Mouse (Mus musculus): Measurements from ENCODE around the gene Yy1. TPM values are rescaled to one million over a fixed set of nuclear protein-coding genes. Genes with fewer than 3 reads are reported as not detected.

Gene Yy1
- total RNA-seq, 2 experiments from 2014 or later: 47.6 to 48.6 TPM

DNA sequence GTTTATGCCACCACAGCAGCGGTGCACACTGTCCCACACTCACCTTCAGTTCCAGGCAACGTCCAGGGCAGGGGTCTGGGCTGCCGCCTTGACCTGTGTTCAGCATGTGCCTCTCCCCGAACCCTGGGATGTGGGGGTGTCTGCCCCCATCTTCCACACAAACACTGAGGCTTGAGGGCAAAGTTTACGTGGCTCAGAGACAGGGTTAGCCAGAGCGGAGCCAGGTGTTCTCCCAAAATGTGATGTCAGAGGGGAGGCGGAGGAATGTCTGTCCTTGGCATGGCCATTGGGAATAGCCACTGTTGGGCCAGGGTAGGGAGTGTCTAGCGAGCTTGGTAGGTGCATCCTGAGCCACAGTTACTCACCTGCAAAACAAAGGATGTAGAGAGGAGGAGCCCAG is 60.0 kb downstream of the Yy1 start:
- no peak for DNase-seq (ENCODE audit: low spot score in 2 of 2)

DNA sequence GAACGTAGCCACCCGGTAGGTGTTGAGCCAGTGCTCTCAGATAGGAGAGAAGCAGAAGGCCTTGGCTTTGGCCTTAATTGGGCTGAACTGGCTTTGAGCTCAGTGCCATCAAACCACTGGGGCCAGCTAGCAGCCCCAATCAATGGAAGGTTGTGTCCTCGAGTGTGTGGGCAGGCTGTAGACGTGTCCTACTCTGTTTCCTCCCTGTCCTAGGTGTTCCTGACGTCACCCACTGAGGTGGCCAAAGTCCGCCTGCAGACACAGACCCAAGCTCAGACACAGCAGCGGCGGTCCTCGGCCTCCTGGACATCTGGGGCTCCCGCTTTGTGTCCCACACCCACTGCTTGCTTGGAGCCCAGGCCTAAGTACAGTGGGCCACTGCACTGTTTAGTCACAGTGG is 62.3 kb downstream of the Yy1 start:
- DNase-seq (ENCODE audit: low spot score in 2 of 2): no peak

DNA sequence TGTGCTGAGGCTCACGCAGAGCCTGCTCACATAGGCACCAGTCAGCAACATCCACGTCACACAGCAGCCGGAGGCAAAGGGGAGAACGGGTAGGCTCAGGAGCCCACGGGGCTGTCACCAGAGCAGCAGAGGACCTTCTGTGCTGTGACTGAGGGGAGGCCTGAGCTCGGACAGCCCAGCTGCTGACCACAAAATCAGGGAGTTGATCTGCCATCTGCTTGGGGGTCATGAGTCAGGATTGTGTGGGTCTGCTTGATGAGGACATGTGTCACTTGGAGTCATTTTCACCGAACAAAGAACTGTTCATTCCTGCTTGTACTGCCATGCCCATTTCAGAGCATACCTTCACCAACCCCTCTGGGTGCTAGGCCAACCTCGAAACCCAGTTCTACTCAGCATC is 63.4 kb downstream of the Yy1 start:
- DNase-seq (ENCODE audit: low spot score in 2 of 2): no peak

DNA sequence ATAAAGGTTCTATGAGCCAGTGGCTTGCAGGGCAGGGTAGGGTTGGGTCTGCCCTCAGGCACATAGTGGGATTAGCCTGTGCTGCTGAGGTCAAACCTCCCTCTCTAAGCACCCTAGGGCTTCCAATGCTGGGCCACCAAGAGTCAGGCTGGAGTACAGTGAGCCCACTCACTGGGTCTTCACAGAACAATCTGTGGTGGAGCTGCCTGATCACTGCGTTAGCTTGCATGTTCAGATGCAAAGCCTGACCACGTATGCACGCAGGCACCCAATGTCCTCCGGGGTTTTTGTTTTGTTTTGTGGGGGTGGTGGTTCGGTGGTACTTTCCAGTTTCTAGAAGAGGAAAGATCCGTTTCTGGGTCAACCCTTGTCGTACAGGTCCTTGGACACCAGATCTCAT is 64.3 kb downstream of the Yy1 start:
- DNase-seq (ENCODE audit: low spot score in 2 of 2): no peak

DNA sequence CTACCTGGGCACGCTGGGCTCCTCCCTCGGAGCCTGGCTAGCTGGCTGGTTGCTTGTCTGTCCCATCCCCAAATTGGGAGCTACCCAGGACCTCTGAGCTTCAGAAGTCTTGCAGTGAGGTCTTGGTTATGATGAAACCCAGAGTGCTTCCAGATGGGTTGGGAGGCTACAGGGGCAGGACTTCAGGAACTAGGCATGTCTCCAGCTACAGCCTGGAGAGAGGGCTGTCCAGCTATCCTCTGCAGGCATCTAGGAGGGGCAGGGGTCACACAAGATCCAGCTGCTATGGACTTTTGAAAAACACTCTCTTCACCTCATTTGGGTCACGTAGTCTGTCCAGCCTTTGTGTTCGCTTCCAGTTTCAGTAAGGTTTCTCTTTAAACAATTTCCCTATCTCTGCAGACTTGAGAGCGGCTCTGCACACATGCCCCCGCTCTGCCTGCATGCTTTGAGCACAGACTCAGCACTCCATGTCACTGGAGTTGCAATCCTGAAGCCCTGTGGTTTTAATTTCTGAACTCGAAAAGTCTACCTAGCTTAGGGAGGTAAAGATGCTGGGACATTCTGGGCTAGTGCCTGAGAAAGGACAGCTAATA is 64.9 kb downstream of the Yy1 start:
- DNase-seq (ENCODE audit: low spot score in 2 of 2): no peak

DNA sequence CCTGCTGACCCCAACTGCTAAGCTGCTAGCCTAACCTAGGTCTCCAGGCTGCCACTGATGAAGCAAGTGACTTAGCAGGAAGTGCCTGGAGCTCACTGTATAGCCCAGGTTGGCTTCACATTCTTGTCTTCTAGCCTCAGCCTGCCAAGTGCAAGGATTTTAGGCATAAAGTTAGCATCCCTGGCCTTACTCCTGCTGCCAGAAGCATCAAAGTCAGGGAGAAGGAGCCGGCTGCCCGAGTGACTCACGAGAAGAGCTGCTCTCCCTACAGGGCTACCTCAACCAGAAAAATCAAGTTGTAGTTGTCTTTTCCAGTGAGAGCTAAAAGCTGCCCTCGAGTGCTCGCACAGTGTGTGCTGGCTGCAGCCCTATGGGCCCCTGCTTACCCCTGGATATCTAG is 65.7 kb downstream of the Yy1 start:
- no peak for DNase-seq (ENCODE audit: low spot score in 2 of 2)

DNA sequence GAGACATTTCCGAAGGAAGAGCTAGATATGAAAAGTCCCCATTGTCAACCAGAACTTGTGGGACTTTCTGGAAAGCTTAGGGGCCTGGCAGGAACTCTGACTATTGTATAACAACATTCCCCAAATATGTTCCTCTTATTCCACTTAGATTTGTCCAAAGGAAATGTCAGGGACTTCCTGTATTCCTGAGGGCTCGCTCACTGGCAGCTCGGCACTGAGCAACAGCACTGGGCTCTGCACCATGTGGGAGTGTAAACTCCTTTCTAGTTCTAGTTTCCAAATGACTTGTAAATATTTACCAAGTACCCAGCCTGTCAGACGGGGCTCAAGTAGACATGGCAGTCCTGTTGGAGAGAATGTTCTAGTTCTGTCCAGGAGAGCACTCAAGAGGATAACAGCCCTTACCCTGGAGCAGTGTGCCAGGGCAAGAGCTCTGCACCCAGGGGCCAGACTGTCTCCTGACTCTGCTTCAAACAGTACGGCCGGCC is 72.3 kb downstream of the Yy1 start:
- DNase-seq (ENCODE audit: low spot score in 2 of 2): no peak

DNA sequence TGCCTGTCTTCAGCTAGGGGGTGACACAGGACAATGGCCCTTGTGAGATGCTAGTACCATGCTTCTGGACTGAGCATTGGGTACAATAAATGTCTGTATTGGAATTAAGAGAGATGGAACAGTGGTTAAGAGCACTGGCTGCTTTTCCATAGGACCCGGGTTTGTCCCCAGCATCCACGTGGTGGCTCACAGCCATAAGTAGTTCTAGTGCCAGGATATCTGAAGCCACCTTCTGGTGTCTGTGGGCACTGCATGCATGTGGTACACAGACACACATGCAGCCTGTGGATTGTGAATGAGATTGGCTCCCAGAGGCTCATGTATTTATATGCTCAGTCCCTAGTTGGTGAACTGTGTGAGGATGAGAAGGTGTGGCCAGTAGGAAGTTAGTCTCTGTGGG is 76.8 kb downstream of the Yy1 start:
- DNase-seq (ENCODE audit: low spot score in 2 of 2): no peak

Small RNAs within 50 kb of the gene (microRNA-seq; reads per million reads assigned to microRNA genes)
- gene Mir345: 54.3 to 83.0 reads per million in 2 experiments

Other genes with a start within 250 kb of the Yy1 start
- gene Evl, start 238.3 kb upstream of the Yy1 start, total RNA-seq (2021): 100 to 1,000 TPM; 241 to 261 TPM
- 1 to 10 TPM; 3.5 to 4.6 TPM for gene Degs2, start 90.7 kb upstream of the Yy1 start, total RNA-seq (2021)
- 10 to 100 TPM; 14.3 to 15.3 TPM for gene Slc25a29, start 42.9 kb downstream of the Yy1 start, total RNA-seq (2021)
- 1 to 10 TPM; 8.6 to 9.1 TPM for gene Slc25a47, start 43.1 kb downstream of the Yy1 start, total RNA-seq (2021)
- gene Wdr25, start 100.7 kb downstream of the Yy1 start, total RNA-seq (2021): 10 to 100 TPM; 11.0 to 12.4 TPM
- gene Wars, start 101.2 kb downstream of the Yy1 start, total RNA-seq (2021): 10 to 100 TPM; 88.5 to 95.1 TPM